Mouse (Mus musculus): ENCODE measurements around the gene Tgm4.

DNA sequence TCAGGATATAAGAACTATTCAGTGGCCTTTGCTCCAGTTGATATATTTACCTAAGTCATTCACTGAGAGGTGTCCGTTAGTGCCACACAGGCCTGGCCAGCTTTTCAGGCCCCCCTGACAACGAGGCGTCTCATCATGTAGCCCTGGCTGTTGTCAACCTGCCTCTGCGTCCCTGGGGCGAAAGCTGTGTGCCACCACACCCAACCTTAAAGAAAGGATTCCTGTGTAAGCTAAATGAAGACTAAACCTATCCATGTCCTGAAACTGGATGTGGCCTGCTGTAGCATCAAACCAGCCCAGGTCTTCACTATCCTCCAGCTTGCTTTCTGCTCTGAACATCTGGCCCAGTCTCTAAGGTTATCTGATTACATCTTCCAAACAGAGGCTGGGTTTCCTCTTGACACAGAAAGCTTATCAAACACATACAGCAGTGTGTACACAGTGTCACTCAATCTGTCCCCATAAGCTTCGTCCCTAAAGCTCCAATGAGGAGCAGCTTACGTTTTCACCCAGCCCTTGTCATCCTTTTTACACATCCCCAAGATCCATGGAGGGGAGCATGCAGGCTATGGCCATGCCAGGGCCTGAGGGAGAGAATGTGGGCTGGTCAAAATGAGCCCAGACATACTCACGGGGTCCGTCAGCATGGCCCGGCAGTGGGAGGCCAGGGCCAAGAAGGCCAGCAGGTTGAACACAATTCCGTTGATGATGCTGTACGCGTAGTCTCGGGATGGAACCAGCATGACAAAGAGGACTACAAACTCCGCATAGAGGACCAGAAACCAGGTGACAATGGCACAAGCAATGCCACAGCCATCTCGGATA is 65.3 kb downstream of the Tgm4 start:
- no peak for TF ChIP-seq MAFK (IDR thresholded peaks at IDR 0.05; ENCODE audit: insufficient read depth, low read depth, low read length)
- no peak for TF ChIP-seq HCFC1 (IDR thresholded peaks at IDR 0.05; ENCODE audit: borderline replicate concordance, insufficient read depth, low read length)
- TF ChIP-seq ZNF384 (IDR thresholded peaks at IDR 0.05; ENCODE audit: low read depth, low read length): no peak
